Mouse (Mus musculus): ENCODE data around the gene A830018L16Rik. TPM values are rescaled to one million over a fixed set of nuclear protein-coding genes. Genes with fewer than 3 reads are reported as not detected.
A peak's percentile ranks its signal among the peaks of the same experiment; 100 is the strongest.
"Not testable (repeated sequence)": the region's sequence is repeated elsewhere in the genome, so short reads cannot be mapped to it uniquely, and the experiment has no call there.

A830018L16Rik gene
- 100 to 1,000 TPM; 111 to 113 TPM for total RNA-seq (2021)

GRCm38 (mm10) chr1:11413894-11414556, at the start of gene A830018L16Rik:
Gene A830018L16Rik, plus strand, starts transcription at chr1:11414105.
- DNase-seq (ENCODE audit: extremely low spot score in 1 of 2, low spot score in 1 of 2) = peak; percentile 58 to 70

- DNase-seq (ENCODE audit: extremely low spot score in 1 of 2, low spot score in 1 of 2) = no peak
Observed at GRCm38 (mm10) chr1:11385846-11386245, 28.1 kb upstream of the A830018L16Rik start.

- DNase-seq (ENCODE audit: extremely low spot score in 1 of 2, low spot score in 1 of 2) = no peak
Observed at GRCm38 (mm10) chr1:11395408-11395807, 18.5 kb upstream of the A830018L16Rik start.

- no peak for DNase-seq (ENCODE audit: extremely low spot score in 1 of 2, low spot score in 1 of 2)
Observed at GRCm38 (mm10) chr1:11395996-11396736, 17.7 kb upstream of the A830018L16Rik start.

GRCm38 (mm10) chr1:11401159-11401558, 12.7 kb upstream of the A830018L16Rik start:
- no peak for DNase-seq (ENCODE audit: extremely low spot score in 1 of 2, low spot score in 1 of 2)

- DNase-seq (ENCODE audit: extremely low spot score in 1 of 2, low spot score in 1 of 2) = no peak
Observed at GRCm38 (mm10) chr1:11405527-11405926, 8.4 kb upstream of the A830018L16Rik start.

GRCm38 (mm10) chr1:11406026-11406425, 7.9 kb upstream of the A830018L16Rik start:
- DNase-seq (ENCODE audit: extremely low spot score in 1 of 2, low spot score in 1 of 2) = no peak

GRCm38 (mm10) chr1:11414560-11414959, 655 bp downstream of the A830018L16Rik start:
- DNase-seq (ENCODE audit: extremely low spot score in 1 of 2, low spot score in 1 of 2) = peak in 1 of 2 experiments; percentile 11

- no peak for DNase-seq (ENCODE audit: extremely low spot score in 1 of 2, low spot score in 1 of 2)
Observed at GRCm38 (mm10) chr1:11427310-11427709, 13.4 kb downstream of the A830018L16Rik start.

GRCm38 (mm10) chr1:11458353-11458752, 44.4 kb downstream of the A830018L16Rik start:
- no peak for DNase-seq (ENCODE audit: extremely low spot score in 1 of 2, low spot score in 1 of 2)

- DNase-seq (ENCODE audit: extremely low spot score in 1 of 2, low spot score in 1 of 2) = no peak
Observed at GRCm38 (mm10) chr1:11466325-11466724, 52.4 kb downstream of the A830018L16Rik start.

GRCm38 (mm10) chr1:11467065-11467643, 53.2 kb downstream of the A830018L16Rik start:
- DNase-seq (ENCODE audit: extremely low spot score in 1 of 2, low spot score in 1 of 2) = no peak

- no peak for DNase-seq (ENCODE audit: extremely low spot score in 1 of 2, low spot score in 1 of 2)
Observed at GRCm38 (mm10) chr1:11492936-11493335, 79.0 kb downstream of the A830018L16Rik start.

GRCm38 (mm10) chr1:11501556-11501955, 87.7 kb downstream of the A830018L16Rik start:
- DNase-seq (ENCODE audit: extremely low spot score in 1 of 2, low spot score in 1 of 2) = no peak

GRCm38 (mm10) chr1:11549810-11550209, 135.9 kb downstream of the A830018L16Rik start:
- DNase-seq (ENCODE audit: extremely low spot score in 1 of 2, low spot score in 1 of 2) = not testable (repeated sequence)

- peak; percentile 21 to 75 for DNase-seq (ENCODE audit: extremely low spot score in 1 of 2, low spot score in 1 of 2)
Observed at GRCm38 (mm10) chr1:11565309-11565708, 151.4 kb downstream of the A830018L16Rik start.

GRCm38 (mm10) chr1:11566730-11567129, 152.8 kb downstream of the A830018L16Rik start:
- no peak for DNase-seq (ENCODE audit: extremely low spot score in 1 of 2, low spot score in 1 of 2)

- DNase-seq (ENCODE audit: extremely low spot score in 1 of 2, low spot score in 1 of 2) = no peak
Observed at GRCm38 (mm10) chr1:11567300-11567885, 153.5 kb downstream of the A830018L16Rik start.

GRCm38 (mm10) chr1:11570274-11570673, 156.4 kb downstream of the A830018L16Rik start:
- DNase-seq (ENCODE audit: extremely low spot score in 1 of 2, low spot score in 1 of 2) = no peak

- no peak for DNase-seq (ENCODE audit: extremely low spot score in 1 of 2, low spot score in 1 of 2)
Observed at GRCm38 (mm10) chr1:11573462-11573861, 159.6 kb downstream of the A830018L16Rik start.

GRCm38 (mm10) chr1:11580026-11580425, 166.1 kb downstream of the A830018L16Rik start:
- no peak for DNase-seq (ENCODE audit: extremely low spot score in 1 of 2, low spot score in 1 of 2)

Measured in layer of hippocampus, postnatal 25 days (tissue).